Mouse (Mus musculus) brain, embryonic 14.5 days (tissue): Measurements from ENCODE around the gene Sufu. TPM values are rescaled to one million over a fixed set of nuclear protein-coding genes. Genes with fewer than 3 reads are reported as not detected.

Experiments
- DNase-seq: peaks from one replicate; pipeline ENCODE4 v3.0.0-alpha.2; 2011; ENCODE audit warnings: low read depth
- CTCF ChIP-seq: fragments of 200-500 bp; IDR thresholded peaks from 2 replicates; pipeline ENCODE4 v1.5.1; 2012; ENCODE audit warnings: inconsistent platforms, mild to moderate bottlenecking, moderate library complexity, borderline replicate concordance; ENCODE audit not compliant: insufficient read depth, insufficient read length; ENCODE audit errors: extremely low read depth
- POLR2A ChIP-seq: fragments of 200-500 bp; IDR thresholded peaks from 2 replicates; pipeline ENCODE4 v1.6.1; 2012; ENCODE audit warnings: mild to moderate bottlenecking, inconsistent platforms, borderline replicate concordance; ENCODE audit not compliant: poor library complexity, insufficient read depth, insufficient read length, severe bottlenecking; ENCODE audit errors: extremely low read depth
- polyA plus RNA-seq: library from polyadenylated mRNA; depleted of rRNA; stranded (reverse); fragments of >200 nt; gene quantifications from 2 replicates; pipeline ENCODE4 v1.2.3, GENCODE M21; 2012

Sufu gene
- polyA plus RNA-seq, 1 experiment, result 26.0 TPM

DNA sequence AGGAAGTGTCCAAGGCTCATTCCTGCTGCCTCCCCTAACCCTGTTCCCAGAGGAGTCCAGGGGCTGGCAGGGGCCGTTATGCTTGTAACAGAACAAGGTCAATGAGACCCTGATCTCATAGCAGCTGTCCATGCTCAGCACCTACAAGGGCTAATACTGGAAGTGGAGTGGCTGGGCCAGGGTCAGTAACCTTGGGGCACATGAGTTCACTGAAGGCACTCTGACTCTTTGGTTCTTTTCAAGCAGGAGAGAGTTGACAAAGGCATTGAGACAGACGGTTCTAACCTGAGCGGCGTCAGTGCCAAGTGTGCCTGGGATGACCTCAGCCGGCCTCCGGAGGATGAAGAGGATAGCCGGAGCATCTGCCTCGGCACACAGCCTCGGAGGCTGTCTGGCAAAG is 56.2 kb downstream of the Sufu start:
- TF ChIP-seq POLR2A (no peak), CTCF (no peak)

DNA sequence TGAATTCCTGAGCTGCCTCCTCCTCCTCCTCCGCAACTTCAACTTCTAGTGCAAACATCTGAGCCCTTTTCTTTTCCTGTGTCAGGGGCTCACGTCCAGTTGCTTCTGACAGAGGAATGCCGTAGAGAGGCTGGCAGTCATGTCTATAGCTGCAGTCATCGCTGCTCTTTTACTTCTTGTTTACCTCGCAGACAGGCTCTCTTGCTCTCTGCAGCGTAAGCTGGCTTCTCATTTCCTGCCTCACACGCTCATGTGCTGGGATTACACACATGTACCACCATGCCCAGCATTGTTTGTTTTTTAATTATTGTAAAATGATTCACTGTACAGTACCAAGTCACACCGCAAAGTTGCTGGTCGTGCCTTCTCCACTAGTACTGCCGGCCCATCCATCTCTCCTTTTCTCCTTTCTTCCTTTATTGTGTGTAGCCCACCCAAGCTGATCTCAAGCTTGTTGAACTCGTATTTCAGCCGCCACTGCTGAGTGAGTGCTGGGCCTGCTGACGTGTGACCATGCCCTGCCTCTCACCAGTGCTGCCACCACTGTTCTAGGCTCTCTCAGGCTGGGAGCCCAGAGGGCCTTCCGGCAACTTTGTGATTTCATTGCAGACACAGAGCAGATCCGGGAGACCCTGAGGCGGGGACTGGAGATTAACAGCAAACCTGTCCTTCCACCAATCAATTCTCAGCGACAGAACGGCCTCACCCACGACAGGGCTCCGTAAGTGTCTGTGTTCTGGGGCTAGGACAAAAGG is 57.6 kb downstream of the Sufu start:
- TF ChIP-seq CTCF, result no peak
- TF ChIP-seq POLR2A, result no peak
- no peak for DNase-seq

More for the DNA sequence above, 56.2 kb downstream of the Sufu start:
- DNase-seq, result no peak

DNA sequence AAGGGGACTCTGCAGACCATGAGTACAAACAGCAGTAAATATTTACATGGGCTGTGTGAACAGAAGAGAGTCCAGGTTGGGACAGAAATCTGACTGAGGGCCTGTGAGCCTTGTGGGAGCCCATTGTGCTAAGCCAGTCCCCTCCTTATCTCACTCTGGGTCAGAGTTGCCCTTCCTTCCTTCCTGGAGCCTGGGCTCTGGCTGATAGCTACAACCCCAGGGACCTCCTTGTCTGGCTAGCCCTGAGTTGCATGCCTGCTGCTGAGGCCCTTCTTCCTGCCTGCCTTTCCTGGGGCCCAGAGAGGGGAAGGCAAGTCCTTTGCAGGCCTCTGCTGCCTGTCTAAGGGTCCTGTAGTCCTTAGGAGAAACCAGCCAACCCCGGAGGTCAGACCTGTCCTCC is 58.3 kb downstream of the Sufu start:
- no peak for DNase-seq
- TF ChIP-seq POLR2A (no peak), CTCF (no peak)

DNA sequence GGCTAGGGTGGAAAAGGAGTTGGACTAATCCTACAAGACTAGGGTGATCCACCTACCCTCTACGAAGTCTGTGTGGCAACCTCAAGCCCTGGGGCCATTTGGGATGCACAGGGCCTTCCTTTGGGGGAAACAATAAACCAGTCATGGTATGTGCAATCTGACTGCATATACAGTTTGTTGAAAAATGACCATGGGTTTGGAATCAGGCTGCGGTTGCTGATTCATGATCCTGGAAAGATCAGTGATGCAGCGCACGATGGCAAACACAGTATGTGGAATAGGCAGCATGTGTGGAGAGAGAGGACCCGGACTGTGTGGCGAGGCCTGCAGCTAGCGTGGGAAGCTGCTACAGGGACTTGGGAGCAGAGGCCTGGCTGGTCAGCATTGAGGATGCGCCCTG is 58.9 kb downstream of the Sufu start:
- DNase-seq, result no peak
- TF ChIP-seq CTCF, result no peak
- TF ChIP-seq POLR2A, result no peak

DNA sequence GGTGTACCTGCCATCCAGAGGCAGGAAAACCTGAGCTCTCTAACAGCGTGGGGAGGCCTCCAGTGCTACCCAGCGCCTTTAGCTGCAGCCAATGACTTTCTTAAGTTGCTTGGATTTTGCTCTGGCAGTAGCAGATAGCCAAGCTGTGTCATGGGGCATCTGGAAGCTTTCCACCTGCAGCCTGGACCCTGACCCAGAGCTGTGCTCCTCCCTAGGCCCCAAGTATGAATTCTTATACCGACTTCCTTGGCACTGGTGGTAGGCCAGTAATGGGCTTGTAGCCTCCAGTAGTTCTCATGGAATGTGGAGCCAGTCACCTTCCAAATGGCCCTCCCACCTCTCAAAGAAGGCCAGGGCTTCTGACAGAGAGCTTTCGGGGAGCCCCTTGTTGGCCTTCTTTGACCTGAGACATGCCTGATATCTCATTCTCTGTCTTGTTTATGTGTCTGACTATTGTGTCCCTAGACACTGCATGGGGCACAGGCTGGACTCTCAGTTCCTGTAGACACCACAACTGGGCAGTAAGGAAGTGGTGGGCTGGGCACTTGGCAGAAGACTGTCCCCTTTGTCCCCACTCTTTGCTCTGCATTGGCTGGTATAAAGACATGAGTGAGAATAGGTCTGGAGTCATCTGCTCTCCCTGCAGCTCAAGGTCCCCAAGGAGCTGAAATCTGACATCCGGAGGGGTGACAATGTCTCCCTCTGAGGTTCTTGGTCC is 59.5 kb downstream of the Sufu start:
- no peak for TF ChIP-seq POLR2A
- no peak for TF ChIP-seq CTCF

DNA sequence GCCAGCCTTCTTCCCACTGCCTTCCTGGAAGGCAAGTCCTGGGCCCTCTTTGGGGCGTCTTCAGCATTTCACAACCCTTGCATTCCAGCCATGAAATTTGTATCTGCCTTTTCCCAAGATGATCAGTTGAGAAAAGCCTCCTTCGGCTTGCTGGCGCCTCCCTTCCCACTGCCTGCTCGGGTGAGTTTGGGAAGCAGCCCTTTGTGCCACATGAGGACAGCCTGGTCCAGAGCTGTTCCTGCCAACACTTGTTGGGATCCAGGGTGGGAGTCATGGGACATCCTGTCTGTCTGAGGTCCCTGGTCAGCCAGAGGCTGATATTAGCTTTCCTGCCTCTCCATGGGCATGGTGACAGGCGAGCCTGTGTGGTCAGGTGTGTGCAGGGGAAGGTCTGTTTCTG is 61.1 kb downstream of the Sufu start:
- no peak for DNase-seq
- TF ChIP-seq CTCF (no peak), POLR2A (no peak)

More for the DNA sequence above, 59.5 kb downstream of the Sufu start:
- no peak for DNase-seq

DNA sequence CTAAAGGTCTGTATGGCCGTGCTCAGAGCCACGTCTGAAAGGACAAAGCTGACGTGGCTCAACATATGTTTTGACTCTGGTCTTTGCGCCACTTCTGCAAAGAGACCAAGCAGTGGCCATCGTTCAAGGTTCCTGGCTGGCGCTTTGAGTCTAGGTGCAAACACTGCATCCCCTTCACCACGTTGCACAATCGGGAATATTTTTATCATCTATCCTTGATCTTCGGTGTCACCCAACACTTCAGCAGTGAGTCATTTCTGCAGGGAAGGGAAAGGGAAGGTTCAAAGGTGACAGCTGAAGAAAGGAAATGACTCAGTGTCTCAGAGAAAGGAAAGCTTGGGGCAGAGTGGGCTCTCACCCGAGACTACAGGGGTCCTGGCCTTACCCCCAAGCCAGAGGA is 62.6 kb downstream of the Sufu start:
- TF ChIP-seq POLR2A, result no peak
- no peak for TF ChIP-seq CTCF
- no peak for DNase-seq

DNA sequence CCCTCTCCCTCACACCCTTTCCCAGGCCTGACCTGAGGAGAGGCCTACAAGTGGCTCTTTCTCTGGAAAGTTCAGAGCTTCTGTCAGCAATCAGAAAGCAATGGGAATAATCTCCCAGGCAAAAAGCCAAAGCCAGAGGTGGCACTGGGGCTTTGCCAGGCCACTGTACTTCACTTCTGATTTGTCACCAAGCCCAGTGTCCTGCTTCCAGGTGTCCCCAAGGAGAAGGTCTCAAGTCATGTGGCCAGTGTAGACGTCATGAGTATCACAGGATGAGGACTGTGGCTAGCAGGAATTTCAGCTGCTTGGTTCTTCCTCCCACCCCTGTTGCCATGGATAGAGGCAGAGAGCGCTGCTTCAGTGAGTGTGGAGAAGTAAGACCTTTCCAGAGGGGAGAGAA is 63.2 kb downstream of the Sufu start:
- no peak for DNase-seq
- TF ChIP-seq CTCF (no peak), POLR2A (no peak)

DNA sequence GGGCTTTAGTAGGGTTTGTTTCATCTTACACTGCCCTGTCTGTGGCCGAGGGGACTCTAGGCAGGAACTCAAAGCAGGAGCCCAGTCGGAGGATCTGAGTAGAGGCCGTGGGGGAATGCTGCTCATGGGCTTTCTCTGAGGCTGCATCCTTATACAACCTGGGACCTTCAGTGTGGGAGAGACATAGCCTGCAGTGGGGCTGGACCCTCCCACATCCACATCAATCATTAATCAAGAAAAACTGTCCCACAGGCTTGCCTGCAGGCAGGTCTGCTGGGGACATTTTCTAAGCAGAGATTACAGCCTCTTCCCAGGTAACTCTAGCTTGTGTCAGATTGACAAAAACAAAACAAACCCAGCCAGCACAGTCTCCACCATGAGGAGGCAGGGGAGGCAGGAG is 65.9 kb downstream of the Sufu start:
- no peak for DNase-seq

DNA sequence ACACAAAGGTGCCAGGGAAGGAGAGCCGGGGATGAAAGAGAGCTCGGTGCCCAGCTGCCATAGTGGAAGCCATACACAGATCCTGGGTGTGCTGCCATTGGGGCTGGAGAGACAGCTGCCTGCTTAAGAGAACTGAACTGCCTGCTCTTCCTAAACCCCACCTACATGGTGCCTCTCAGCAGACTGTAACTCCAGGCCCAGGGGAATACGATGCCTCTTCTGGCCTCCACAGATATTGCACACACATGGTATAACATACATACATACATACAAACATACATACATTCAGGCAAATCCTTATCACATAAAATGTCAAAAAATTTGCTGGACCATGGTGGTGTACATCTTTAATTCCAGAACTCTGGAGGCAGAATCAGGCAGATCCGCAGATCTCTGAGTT is 66.8 kb downstream of the Sufu start:
- no peak for DNase-seq
- no peak for TF ChIP-seq POLR2A
- TF ChIP-seq CTCF, result no peak

More for the DNA sequence above, 65.9 kb downstream of the Sufu start:
- TF ChIP-seq POLR2A (no peak), CTCF (no peak)

DNA sequence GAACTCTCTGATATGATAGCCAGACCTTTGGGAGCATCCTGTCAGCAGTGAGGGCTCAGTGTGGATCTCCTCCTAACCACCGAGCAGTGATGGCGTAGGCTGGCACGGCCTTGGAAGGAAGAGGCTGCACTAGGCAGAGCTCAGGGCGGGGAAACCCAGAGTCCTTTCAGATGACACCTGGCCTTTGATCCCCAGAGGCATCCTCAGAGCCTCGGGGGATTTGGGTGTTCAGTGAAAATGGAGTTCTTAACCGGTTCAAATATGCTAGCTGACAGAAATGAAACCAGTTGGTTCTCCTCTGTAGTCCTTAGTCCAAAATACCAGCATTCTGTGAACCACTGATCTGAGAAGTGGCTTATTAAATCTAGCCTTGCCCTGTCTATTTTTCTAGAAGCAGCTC is 69.5 kb downstream of the Sufu start:
- no peak for TF ChIP-seq POLR2A
- no peak for DNase-seq

DNA sequence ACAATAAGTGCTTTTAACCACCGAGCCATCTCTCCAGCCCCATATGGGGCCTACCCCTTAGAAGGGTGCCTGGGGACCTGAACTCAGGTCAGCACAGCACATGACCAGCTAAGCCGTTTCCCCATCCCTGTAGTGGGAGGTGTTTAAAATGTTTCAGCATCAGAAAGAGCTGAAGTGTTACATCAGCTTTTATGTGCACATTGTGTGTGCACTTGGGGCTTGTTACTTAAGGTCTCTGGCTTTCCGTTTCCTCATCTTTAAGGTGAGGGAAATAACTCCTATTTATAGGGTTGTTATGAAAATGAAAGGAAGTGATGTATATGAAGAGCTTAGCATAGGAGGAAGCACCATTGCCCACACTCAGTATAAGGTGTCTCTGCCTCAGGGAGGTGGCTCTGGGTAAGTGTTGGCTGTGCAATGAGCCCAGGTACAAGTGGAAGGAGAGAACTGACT is 70.4 kb downstream of the Sufu start:
- TF ChIP-seq CTCF, result no peak
- no peak for TF ChIP-seq POLR2A
- DNase-seq, result no peak
